Mouse (Mus musculus) kidney, postnatal 25 days (tissue): ENCODE measurements at regions not wholly inside any gene's neighbourhood (a gene's known extent, or its start where the extent isn't known, plus 50 kb on each side); places are given as distances from the start of the nearest gene placed in this dataset.

Source experiments
- DNase-seq, 2 experiments: peaks; one replicate each; pipeline ENCODE4 v3.0.0; 2021; ENCODE audit warnings: mixed read lengths in 2 of 2

DNA sequence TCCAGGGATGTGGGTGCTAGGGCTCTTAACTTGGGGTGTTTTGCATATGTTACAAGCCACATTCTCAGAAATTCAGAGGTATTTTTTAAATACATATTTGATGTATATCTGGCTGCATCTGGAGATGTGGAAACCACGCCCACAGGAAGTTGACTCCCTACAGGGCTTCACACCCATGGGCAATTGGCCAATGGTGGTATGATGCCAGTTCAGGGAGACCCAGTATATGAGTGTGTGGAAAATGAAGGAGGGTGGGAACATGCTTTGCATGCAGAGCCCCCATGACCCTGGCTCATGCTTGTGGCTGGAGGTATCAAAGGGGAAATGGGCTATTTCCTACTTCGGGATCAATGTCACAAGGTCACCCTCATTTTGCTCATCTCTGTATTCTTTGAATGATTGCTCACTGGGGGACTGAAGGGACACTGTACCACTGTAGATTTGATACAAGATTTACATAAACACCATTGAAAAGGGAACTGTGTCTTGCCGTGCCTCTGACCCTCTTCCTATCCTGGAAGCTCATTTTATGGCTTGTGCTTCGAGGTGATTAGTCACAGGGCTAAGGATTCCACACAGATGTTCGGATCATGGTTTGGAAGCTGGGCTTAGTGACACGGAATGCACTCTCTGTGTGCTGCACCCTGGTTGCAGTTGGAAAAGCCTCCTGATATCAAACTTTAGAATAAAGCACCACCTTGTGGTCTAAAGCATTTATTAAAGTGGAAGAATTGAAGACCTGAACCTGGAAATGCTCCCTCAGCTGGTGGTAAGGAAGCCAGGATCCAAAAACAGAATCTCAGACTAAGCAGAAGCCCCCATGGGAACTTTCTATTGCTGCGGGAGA is 56.8 kb upstream of the Edn1 start:
- peak in 1 of 2 experiments; percentile 11 for DNase-seq

DNA sequence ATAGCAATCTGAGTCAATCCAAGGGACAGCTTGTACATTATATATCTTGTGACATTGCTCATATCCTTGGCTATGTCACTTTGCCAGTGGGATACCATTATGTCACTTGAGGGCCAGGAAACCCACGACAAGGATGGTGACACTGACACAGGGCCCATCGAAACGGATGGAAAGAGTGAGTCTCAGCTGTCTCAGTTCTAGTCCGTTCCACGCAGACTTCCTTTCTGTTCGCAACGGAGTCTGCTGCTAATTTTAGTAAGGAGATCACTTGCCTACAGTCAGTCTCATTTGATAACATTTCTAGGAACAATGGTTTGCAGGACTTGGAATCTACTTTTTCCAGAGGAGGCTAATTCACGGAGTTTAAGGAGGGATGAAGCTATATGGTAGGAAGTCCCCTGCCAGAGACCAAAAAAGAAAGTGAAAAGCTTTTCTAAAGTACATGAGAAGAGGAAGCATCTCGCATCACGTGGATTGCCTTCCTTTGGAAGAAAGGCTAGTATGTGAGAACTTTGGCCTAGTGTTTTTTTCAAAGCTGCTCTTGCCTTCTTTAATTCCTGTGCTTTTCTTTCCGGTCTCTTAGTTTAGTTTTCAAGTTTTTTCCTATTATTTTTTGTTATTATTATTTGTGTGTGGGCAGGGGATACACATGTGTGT is 55.4 kb upstream of the Edn1 start:
- no peak for DNase-seq
